Mouse (Mus musculus): ENCODE measurements around the gene Ldha.

DNA sequence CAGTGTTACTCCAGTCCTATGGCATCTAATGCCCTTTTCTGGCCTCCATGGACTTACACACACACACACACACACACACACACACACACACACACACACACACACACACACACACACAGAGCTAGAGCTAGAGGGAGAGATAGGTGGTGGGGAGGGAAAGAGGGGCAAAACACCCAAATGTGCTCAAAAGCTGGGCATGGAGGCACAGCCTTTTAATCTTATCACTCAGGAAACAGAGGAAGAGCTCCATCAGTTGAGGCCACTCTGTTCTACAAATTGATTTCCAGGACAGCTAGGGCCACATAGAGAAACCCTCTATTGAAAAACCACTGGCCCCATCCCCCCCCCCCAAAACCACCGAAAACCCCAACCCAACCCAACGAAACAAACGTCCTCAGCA lies 42.0 kb downstream of the Ldha start:
- TF ChIP-seq CTCF (IDR thresholded peaks at IDR 0.05; ENCODE audit: extremely low read depth, insufficient read depth, insufficient read length, insufficient replicate concordance) (no peak), POLR2A (IDR thresholded peaks at IDR 0.05; ENCODE audit: low read depth, low read length) (no peak)

Data from spleen, adult 2 months (tissue).